Mouse (Mus musculus) liver, embryonic 14.5 days (tissue): ENCODE measurements around the gene Lrrc27.

Experiments used
- CTCF ChIP-seq: IDR thresholded peaks from 2 replicates; pipeline ENCODE4 v1.5.1; 2016; ENCODE audit warnings: antibody characterized with exemption, low read depth, control low read depth
- EP300 ChIP-seq: IDR thresholded peaks from 2 replicates; pipeline ENCODE4 v1.6.1; 2016; ENCODE audit warnings: antibody characterized with exemption, low read depth

GRCm38 (mm10) chr7:139277536-139277935 lies 64.7 kb downstream of the Lrrc27 start:
- TF ChIP-seq EP300, result no peak
- no peak for TF ChIP-seq CTCF
